Mouse (Mus musculus) erythroblast, embryonic 14.5 days (primary cell): ENCODE measurements around the gene Gpa33. TPM values are rescaled to one million over a fixed set of nuclear protein-coding genes. Genes with fewer than 3 reads are reported as not detected.
"Not testable (repeated sequence)": the region's sequence is repeated elsewhere in the genome, so short reads cannot be mapped to it uniquely, and the experiment has no call there.

Experiments
- H3K27me3 ChIP-seq: 2 replicates; pipeline ENCODE4 v1.6.1; 2012; ENCODE audit warnings: inconsistent platforms; ENCODE audit not compliant: control insufficient read depth
- H3K36me3 ChIP-seq: 2 replicates; pipeline ENCODE4 v1.6.1; 2012; ENCODE audit warnings: mild to moderate bottlenecking, inconsistent platforms; ENCODE audit not compliant: control insufficient read depth
- H3K4me1 ChIP-seq: 2 replicates; pipeline ENCODE4 v1.6.1; 2012; ENCODE audit warnings: inconsistent platforms; ENCODE audit not compliant: control insufficient read depth
- H3K4me3 ChIP-seq: replicated peaks from 2 replicates; pipeline ENCODE3; 2012; ENCODE audit warnings: moderate library complexity, mild to moderate bottlenecking, inconsistent platforms
- H3K9me3 ChIP-seq: 2 replicates; pipeline ENCODE4 v1.6.1; 2012; ENCODE audit warnings: low read length, inconsistent platforms, mixed read lengths; ENCODE audit not compliant: control insufficient read depth
- GATA1 ChIP-seq: IDR thresholded peaks from 2 replicates; pipeline ENCODE4 v1.6.1; 2012; ENCODE audit warnings: low read length, inconsistent platforms, mixed read lengths
- TAL1 ChIP-seq: IDR thresholded peaks from 3 replicates; pipeline ENCODE4 v1.6.1; 2012; ENCODE audit warnings: low read length, inconsistent platforms, mixed read lengths
- polyA plus RNA-seq: library from polyadenylated mRNA; stranded (reverse); fragments of >175 nt; gene quantifications from 2 replicates; pipeline ENCODE4 v1.2.3, GENCODE M21; 2012

Gpa33 gene
- polyA plus RNA-seq, 1 experiment = not detected

DNA sequence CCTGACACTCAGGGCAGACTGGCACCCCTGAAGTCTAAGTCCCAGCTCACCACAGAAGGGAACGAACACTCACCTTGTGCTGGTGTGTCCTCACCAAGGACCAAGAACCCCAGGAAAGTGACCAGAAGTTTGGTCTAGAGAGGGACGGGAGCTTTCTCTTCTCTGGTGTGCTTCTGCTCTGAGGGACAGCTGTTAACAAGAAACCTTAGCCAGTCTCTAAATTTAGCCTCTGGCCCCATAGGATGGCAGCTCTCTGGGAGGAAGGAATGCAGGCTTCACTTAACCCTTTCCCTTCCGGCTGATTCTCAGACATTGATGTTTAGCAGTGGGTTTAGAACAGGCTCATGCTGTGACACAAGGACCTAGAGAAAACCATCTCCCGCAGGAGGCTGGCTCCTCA, 2.3 kb upstream of the Gpa33 start, which contains the start of gene Dusp27:
Gene Dusp27 (minus strand): TSS at position 204 of the 400 bp plus-strand sequence.
- Histone ChIP-seq H3K36me3 (no peaks in the 10 kb centered on the region), H3K9me3 (no peaks in the 10 kb centered on the region), H3K4me3 (no peak within 1 kb of the TSS), H3K27me3 (no peaks in the 10 kb centered on the region), H3K4me1 (peaks cover 9% of the 10 kb centered on the region)
- TF ChIP-seq TAL1 (no peak), GATA1 (no peak)

DNA sequence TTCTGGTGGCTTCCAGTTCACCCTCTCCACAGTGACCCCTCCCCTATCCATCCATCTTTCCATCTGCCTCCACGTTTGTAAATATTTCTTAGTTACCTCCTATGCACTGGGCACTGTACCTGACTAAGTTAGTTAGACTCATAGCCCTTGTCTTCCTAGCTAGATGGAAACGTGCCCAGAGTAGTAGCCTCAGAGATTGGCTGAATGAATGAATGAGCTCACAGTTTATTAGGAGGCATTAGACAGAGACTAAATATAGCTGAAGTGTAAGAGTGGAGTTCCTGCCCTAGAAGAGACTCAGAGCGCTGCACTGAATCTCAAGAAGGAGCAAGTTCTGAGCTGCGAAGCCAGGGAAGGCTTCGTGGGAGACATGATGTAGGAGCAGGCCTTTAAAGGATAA, 1.5 kb upstream of the Gpa33 start:
- TF ChIP-seq TAL1 (no peak), GATA1 (no peak)
- Histone ChIP-seq H3K4me3 (no peak overlapping the region), H3K9me3 (no peaks in the 10 kb centered on the region), H3K27me3 (no peaks in the 10 kb centered on the region), H3K36me3 (no peaks in the 10 kb centered on the region), H3K4me1 (peaks cover 9% of the 10 kb centered on the region)

DNA sequence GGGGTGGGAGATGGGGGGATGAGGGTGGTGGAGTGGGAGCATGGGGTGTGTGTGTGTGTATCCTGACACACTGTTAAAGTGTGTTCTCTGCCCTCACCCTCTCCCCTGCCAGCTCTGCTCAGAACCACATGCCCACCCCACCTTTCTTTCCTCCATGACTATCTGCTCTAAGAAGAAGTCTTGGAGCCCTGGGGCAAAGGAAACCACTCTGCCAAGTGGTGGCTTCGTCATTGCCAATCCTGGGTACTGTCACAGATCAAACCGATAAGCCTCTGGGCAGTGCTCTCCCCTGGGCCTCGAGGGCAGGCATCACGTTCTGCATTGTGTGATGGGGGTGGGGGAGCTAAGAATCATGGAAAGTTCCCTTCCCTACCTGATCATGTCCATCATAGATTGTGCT, 2.3 kb downstream of the Gpa33 start:
- no peaks in the 10 kb centered on the region for H3K36me3 ChIP-seq
- no peaks in the 10 kb centered on the region; the same call in none of the 2 replicates for H3K4me1 ChIP-seq
- no peak overlapping the region for H3K4me3 ChIP-seq
- H3K27me3 ChIP-seq = no peaks in the 10 kb centered on the region
- TF ChIP-seq TAL1 = no peak
- TF ChIP-seq GATA1 = no peak
- H3K9me3 ChIP-seq = no peaks in the 10 kb centered on the region

DNA sequence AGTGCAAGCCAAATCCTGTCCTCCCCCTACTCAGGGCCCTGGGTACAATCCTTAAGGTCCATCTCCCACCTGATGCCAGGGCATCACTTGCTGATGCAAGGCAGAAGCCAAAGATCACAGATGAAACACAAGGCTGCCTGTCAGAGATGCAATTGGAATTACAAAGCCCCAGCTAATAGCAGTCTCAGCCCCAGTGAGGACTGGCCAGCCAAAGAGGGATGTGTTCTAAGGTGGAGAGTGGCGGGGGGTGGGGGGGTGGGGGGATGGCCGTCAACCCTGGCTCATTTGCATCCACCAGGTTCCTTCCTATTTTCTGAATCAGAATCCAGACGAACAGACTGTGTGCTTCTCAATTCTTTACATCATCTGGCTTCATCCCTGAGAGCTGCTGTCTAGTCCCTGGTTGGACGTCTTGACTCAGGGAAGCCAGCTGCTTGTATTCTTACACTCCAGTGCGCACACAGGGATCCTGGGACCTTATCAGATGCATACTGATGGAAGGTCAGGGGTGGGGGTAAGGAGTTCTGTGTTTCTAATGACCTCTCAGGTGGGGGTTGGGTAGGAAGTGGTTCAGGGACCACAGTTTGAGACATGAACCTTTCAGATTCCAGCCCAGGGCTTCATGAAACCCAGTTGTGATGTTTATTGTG, 5.2 kb downstream of the Gpa33 start:
- TF ChIP-seq TAL1 (no peak), GATA1 (no peak)
- no peaks in the 10 kb centered on the region for H3K36me3 ChIP-seq
- no peaks in the 10 kb centered on the region; the same call in none of the 2 replicates for H3K4me1 ChIP-seq
- no peaks in the 10 kb centered on the region for H3K27me3 ChIP-seq
- no peaks in the 10 kb centered on the region for H3K9me3 ChIP-seq
- no peak overlapping the region for H3K4me3 ChIP-seq

DNA sequence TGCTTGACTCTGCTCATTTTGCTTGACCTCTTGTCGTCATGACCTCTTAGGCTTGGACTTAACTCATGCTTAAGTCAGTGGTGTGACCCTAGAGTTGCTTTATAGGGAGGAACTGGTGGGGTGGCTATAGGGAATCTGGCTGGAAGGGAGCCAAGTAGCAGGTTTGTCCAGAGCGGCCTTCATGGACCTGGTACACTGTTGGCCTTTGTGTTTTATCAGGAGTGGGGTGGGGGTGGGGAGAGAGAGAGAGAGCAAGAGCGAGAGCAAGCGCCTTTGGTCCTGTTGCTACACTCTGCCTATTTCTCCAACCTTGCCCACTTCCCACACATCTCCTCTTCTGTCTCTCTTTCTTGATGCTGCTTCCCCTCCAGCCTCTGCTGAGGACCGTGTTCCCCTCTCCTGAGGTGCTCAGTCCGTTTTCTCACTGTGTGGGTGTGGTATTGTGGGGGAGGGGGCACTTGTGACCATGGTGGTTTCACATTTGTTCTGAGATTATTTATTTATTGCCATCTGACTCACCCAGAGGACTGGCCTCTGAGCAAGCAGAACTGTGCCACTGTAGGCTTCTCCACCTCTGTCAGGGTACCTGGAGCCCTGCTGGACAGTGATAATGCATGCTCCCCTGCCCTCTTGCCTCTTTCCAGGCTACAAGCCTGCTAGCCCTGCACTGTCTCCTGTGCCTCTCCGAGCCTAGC, 7.4 kb downstream of the Gpa33 start:
- no peak overlapping the region for H3K4me3 ChIP-seq
- TF ChIP-seq TAL1 = no peak
- TF ChIP-seq GATA1 = no peak

DNA sequence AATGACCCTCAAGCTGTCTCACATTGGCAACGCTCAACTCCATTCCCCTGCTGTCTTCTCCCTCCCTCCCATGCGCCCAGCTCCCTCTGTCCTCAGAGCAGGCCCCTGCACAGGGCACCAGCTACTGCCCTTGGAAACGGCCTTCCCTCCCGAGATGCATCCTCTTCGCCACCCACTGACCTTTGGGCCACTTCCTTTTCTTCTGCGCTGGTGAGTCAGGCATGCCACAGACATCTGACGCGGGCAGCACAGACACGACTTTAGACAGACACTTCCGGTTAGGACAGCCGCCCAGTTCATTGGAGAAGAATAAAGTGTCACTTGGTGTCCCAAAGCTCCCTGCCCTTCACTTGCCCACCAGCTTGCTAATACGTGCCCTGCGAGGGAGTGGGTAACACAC, 8.1 kb downstream of the Gpa33 start:
- Histone ChIP-seq H3K4me3 (no peak overlapping the region), H3K9me3 (no peaks in the 10 kb centered on the region), H3K27me3 (no peaks in the 10 kb centered on the region), H3K4me1 (no peaks in the 10 kb centered on the region; the same call in 1 of the 2 replicates), H3K36me3 (no peaks in the 10 kb centered on the region)
- TF ChIP-seq GATA1 (no peak), TAL1 (no peak)

More for the DNA sequence above, 7.4 kb downstream of the Gpa33 start:
- Histone ChIP-seq H3K36me3 (no peaks in the 10 kb centered on the region), H3K9me3 (no peaks in the 10 kb centered on the region), H3K4me1 (no peaks in the 10 kb centered on the region; the same call in none of the 2 replicates), H3K27me3 (no peaks in the 10 kb centered on the region)

DNA sequence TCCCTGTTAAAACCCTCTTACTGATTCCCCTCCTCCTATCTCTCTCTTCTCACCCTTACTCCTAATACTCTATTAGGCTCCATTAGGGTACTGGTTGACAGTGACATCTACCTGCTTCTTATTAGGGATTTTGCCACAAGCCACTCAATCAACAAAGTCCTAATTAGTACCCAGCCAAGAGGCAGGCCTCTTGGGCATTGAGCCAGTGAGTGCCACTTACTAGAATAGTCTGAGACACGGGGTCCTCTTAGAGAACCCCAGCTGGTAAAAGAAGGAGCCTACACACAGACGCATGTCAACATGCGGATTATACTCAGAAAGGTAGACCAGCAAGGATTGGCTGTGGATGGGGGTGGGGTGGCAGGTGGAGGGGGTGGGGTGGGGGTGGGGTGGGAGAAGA, 9.1 kb downstream of the Gpa33 start:
- H3K27me3 ChIP-seq = no peaks in the 10 kb centered on the region
- H3K9me3 ChIP-seq = no peaks in the 10 kb centered on the region
- H3K36me3 ChIP-seq = no peaks in the 10 kb centered on the region

DNA sequence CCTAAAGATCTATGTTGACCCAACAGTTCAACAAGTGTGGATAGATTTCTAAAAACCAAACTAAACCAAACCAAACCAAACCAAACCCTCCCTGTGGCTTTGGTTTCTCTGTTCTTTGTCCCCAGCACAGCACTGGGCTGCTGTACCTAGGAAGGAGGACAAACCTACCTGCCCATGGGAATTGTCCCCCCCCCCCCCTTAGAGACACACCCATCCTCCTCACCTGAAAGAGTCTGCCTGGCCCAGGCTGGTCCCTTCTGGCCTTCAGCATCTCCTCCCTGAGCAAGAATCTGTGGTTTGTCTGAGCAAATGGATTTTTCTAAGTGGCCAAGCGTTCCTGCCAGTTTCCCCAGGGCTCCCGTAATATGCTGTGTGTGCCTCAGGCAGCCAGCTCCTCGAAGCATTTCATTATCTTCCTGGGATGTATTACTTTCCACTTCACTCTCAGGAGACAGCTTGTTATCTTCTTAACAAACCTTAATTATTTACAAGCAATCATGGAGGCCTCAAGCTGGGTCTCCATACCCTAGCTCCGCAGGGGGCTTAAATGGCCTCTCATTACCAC, 9.7 kb downstream of the Gpa33 start:
- TF ChIP-seq GATA1 = no peak
- TF ChIP-seq TAL1 = no peak

More for the DNA sequence above, 9.1 kb downstream of the Gpa33 start:
- TF ChIP-seq GATA1 = no peak
- no peak for TF ChIP-seq TAL1
- H3K4me1 ChIP-seq = no peaks in the 10 kb centered on the region; the same call in 1 of the 2 replicates
- no peak overlapping the region for H3K4me3 ChIP-seq

DNA sequence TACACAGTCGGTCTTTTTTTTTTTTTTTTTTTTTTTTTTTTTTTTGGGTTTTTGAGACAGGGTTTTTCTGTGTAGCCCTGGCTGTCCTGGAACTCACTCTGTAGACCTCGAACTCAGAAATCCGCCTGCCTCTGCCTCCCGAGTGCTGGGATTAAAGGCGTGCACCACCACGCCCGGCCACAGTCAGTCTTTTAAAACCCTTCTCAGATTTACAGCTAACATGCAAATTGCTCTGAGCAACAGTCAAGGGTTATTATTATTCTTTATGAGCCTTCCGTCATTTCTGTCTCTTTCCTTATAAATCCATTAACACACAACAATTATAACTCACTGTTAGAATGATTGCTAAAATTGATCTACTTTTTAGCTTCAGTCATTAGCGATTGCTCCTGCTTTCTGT, 11.8 kb downstream of the Gpa33 start:
- not testable (repeated sequence) for H3K9me3 ChIP-seq, H3K4me3 ChIP-seq, H3K4me1 ChIP-seq, H3K27me3 ChIP-seq, H3K36me3 ChIP-seq

More for the DNA sequence above, 9.7 kb downstream of the Gpa33 start:
- no peaks in the 10 kb centered on the region for H3K36me3 ChIP-seq
- no peaks in the 10 kb centered on the region; the same call in 1 of the 2 replicates for H3K4me1 ChIP-seq
- no peaks in the 10 kb centered on the region for H3K27me3 ChIP-seq
- no peak overlapping the region for H3K4me3 ChIP-seq
- no peaks in the 10 kb centered on the region for H3K9me3 ChIP-seq
